Mouse (Mus musculus) heart, adult 2 months (tissue): Measurements from ENCODE around the gene Rnf213.

Experiments used
- CTCF ChIP-seq: fragments of 200-600 bp; IDR thresholded peaks from 2 replicates; pipeline ENCODE4 v1.8.1; 2022; ENCODE audit warnings: antibody characterized with exemption, mild to moderate bottlenecking, moderate library complexity
- EP300 ChIP-seq: fragments of 200-500 bp; IDR thresholded peaks from 2 replicates; pipeline ENCODE4 v1.6.1; 2011; ENCODE audit warnings: low read depth, low read length, control low read depth; ENCODE audit not compliant: insufficient read depth
- POLR2A ChIP-seq: fragments of 200-500 bp; IDR thresholded peaks from 2 replicates; pipeline ENCODE4 v1.6.1; 2011; ENCODE audit warnings: mild to moderate bottlenecking, low read depth, low read length, control low read depth; ENCODE audit not compliant: insufficient read depth

GRCm38 (mm10) chr11:119520713-119521063 lies 127.8 kb downstream of the Rnf213 start:
- TF ChIP-seq POLR2A (no peak), CTCF (no peak), EP300 (no peak)
